Mouse (Mus musculus): ENCODE data around the gene Asah2. TPM values are rescaled to one million over a fixed set of nuclear protein-coding genes. Genes with fewer than 3 reads are reported as not detected.

Gene Asah2
- polyA plus RNA-seq (2021; fragmentation: Nextera tagmentation), result 0.80 and 0.98 TPM in 2 replicates
- long read RNA-seq, experiment 1, partial matches to known transcripts, result 0 of 3 reads
- long read RNA-seq, experiment 1, other reads (novel, unspliced or antisense), result 3 of 3 reads
- long read RNA-seq, experiment 2, partial matches to known transcripts, result 0 of 2 reads
- long read RNA-seq, experiment 2, other reads (novel, unspliced or antisense), result 2 of 2 reads

GRCm38 (mm10) chr19:32107771-32108306 lies at the start of gene Asah2:
Asah2 (minus strand) TSS chr19:32108211.

Other genes starting within 250 kb of the Asah2 start
- gene A1cf, start 239.4 kb downstream of the Asah2 start, polyA plus RNA-seq (2021; fragmentation: Nextera tagmentation), result not detected in 2 replicates

Data from left cerebral cortex, adult 6 months (tissue).